Mouse (Mus musculus) skeletal muscle tissue, adult 2 months (tissue): Measurements from ENCODE around the gene Adamts18.

ENCODE experiments used
- DNase-seq: peaks from one replicate; pipeline ENCODE4 v3.0.0-alpha.2; 2012; ENCODE audit warnings: low read depth, low spot score

Adamts18 gene

GRCm38 (mm10) chr8:113755866-113756265 is 92.7 kb downstream of the Adamts18 start:
- no peak for DNase-seq

- no peak for DNase-seq
These were observed 95.4 kb downstream of the Adamts18 start for GRCm38 (mm10) chr8:113753153-113753552.

- DNase-seq, result no peak
These were observed 96.2 kb downstream of the Adamts18 start for GRCm38 (mm10) chr8:113752349-113752748.

GRCm38 (mm10) chr8:113735496-113736060 is 113.0 kb downstream of the Adamts18 start:
- peak; percentile 2 for DNase-seq

GRCm38 (mm10) chr8:113725331-113725730 is 123.2 kb downstream of the Adamts18 start:
- no peak for DNase-seq

- no peak for DNase-seq
These were observed 124.5 kb downstream of the Adamts18 start for GRCm38 (mm10) chr8:113723873-113724538.

- no peak for DNase-seq
These were observed 127.1 kb downstream of the Adamts18 start for GRCm38 (mm10) chr8:113721459-113721858.

- no peak for DNase-seq
These were observed 143.6 kb downstream of the Adamts18 start for GRCm38 (mm10) chr8:113704968-113705367.

GRCm38 (mm10) chr8:113691622-113692343 is 156.8 kb downstream of the Adamts18 start:
- no peak for DNase-seq

- DNase-seq, result no peak
These were observed 160.0 kb downstream of the Adamts18 start for GRCm38 (mm10) chr8:113688543-113688915.

- no peak for DNase-seq
These were observed 160.5 kb downstream of the Adamts18 start for GRCm38 (mm10) chr8:113687889-113688542.

GRCm38 (mm10) chr8:113679361-113679760 is 169.2 kb downstream of the Adamts18 start:
- no peak for DNase-seq

GRCm38 (mm10) chr8:113676811-113677210 is 171.7 kb downstream of the Adamts18 start:
- no peak for DNase-seq

GRCm38 (mm10) chr8:113675281-113675680 is 173.3 kb downstream of the Adamts18 start:
- no peak for DNase-seq

GRCm38 (mm10) chr8:113674611-113675010 is 173.9 kb downstream of the Adamts18 start:
- DNase-seq, result no peak

- DNase-seq, result no peak
These were observed 175.2 kb downstream of the Adamts18 start for GRCm38 (mm10) chr8:113673300-113673699.

GRCm38 (mm10) chr8:113672599-113673255 is 175.8 kb downstream of the Adamts18 start:
- DNase-seq, result no peak

- DNase-seq, result no peak
These were observed 178.6 kb downstream of the Adamts18 start for GRCm38 (mm10) chr8:113669924-113670323.

- no peak for DNase-seq
These were observed 181.7 kb downstream of the Adamts18 start for GRCm38 (mm10) chr8:113666714-113667432.

GRCm38 (mm10) chr8:113665951-113666350 is 182.6 kb downstream of the Adamts18 start:
- no peak for DNase-seq

- no peak for DNase-seq
These were observed 183.5 kb downstream of the Adamts18 start for GRCm38 (mm10) chr8:113665036-113665435.
